Mouse (Mus musculus): ENCODE measurements at regions not wholly inside any gene's neighbourhood (a gene's known extent, or its start where the extent isn't known, plus 50 kb on each side); places are given as distances from the start of the nearest gene placed in this dataset.

- no peak for DNase-seq (ENCODE audit: low spot score in 2 of 2)
Measured at GRCm38 (mm10) chr3:109224526-109224925, 101.6 kb downstream of the Slc25a24 start.

- no peak for DNase-seq (ENCODE audit: low spot score in 2 of 2)
Measured at GRCm38 (mm10) chr3:109234275-109234674, 106.2 kb upstream of the Vav3 start.

GRCm38 (mm10) chr3:109236918-109237317, 103.5 kb upstream of the Vav3 start:
- no peak for DNase-seq (ENCODE audit: low spot score in 2 of 2)

GRCm38 (mm10) chr3:109243491-109243890, 97.0 kb upstream of the Vav3 start:
- no peak for DNase-seq (ENCODE audit: low spot score in 2 of 2)

- DNase-seq (ENCODE audit: low spot score in 2 of 2) = no peak
Measured at GRCm38 (mm10) chr3:109248801-109249200, 91.7 kb upstream of the Vav3 start.

GRCm38 (mm10) chr3:109249359-109249758, 91.1 kb upstream of the Vav3 start:
- DNase-seq (ENCODE audit: low spot score in 2 of 2) = no peak

- DNase-seq (ENCODE audit: low spot score in 2 of 2) = no peak
Measured at GRCm38 (mm10) chr3:109249989-109250388, 90.5 kb upstream of the Vav3 start.

GRCm38 (mm10) chr3:109251716-109252115, 88.7 kb upstream of the Vav3 start:
- no peak for DNase-seq (ENCODE audit: low spot score in 2 of 2)

GRCm38 (mm10) chr3:109254001-109254630, 86.3 kb upstream of the Vav3 start:
- no peak for DNase-seq (ENCODE audit: low spot score in 2 of 2)

GRCm38 (mm10) chr3:109254957-109255356, 85.5 kb upstream of the Vav3 start:
- DNase-seq (ENCODE audit: low spot score in 2 of 2) = peak; percentile 14 to 36

GRCm38 (mm10) chr3:109256723-109257122, 83.7 kb upstream of the Vav3 start:
- DNase-seq (ENCODE audit: low spot score in 2 of 2) = no peak

- peak; percentile 13 to 39 for DNase-seq (ENCODE audit: low spot score in 2 of 2)
Measured at GRCm38 (mm10) chr3:109266947-109267346, 73.5 kb upstream of the Vav3 start.

- DNase-seq (ENCODE audit: low spot score in 2 of 2) = no peak
Measured at GRCm38 (mm10) chr3:109270783-109271182, 69.7 kb upstream of the Vav3 start.

GRCm38 (mm10) chr3:109273074-109273801, 67.2 kb upstream of the Vav3 start:
- DNase-seq (ENCODE audit: low spot score in 2 of 2) = no peak

GRCm38 (mm10) chr3:109273802-109274155, 66.7 kb upstream of the Vav3 start:
- no peak for DNase-seq (ENCODE audit: low spot score in 2 of 2)

- DNase-seq (ENCODE audit: low spot score in 2 of 2) = no peak
Measured at GRCm38 (mm10) chr3:109279086-109279485, 61.4 kb upstream of the Vav3 start.

- DNase-seq (ENCODE audit: low spot score in 2 of 2) = no peak
Measured at GRCm38 (mm10) chr3:109286590-109286989, 53.9 kb upstream of the Vav3 start.
